Mouse (Mus musculus) intestine, embryonic 16.5 days (tissue): ENCODE data around the gene Tspyl3. TPM values are rescaled to one million over a fixed set of nuclear protein-coding genes. Genes with fewer than 3 reads are reported as not detected.

ENCODE experiments used
- ATAC-seq: fragments of 200-750 bp; cut with Nextera tagmentation; 2 replicates; pipeline ENCODE4 v1.8.0; 2017; ENCODE audit warnings: moderate TSS enrichment, moderate library complexity
- H3K27ac ChIP-seq: fragments of 300-500 bp; sonication (generic); 2 replicates; pipeline ENCODE4 v1.5.1; 2014; ENCODE audit warnings: mild to moderate bottlenecking, low read length
- H3K27me3 ChIP-seq: fragments of 300-500 bp; sonication (generic); replicated peaks from 2 replicates; pipeline ENCODE4 v1.6.1; 2014; ENCODE audit warnings: low read length, control low read depth, mixed read lengths; ENCODE audit not compliant: control insufficient read depth, insufficient read depth
- H3K36me3 ChIP-seq: fragments of 300-500 bp; sonication (generic); 2 replicates; pipeline ENCODE4 v1.6.1; 2014; ENCODE audit warnings: low read length, control low read depth; ENCODE audit not compliant: control insufficient read depth, insufficient read depth
- H3K4me1 ChIP-seq: fragments of 300-500 bp; sonication (generic); 2 replicates; pipeline ENCODE4 v1.6.1; 2014; ENCODE audit warnings: low read length, control low read depth, mixed read lengths; ENCODE audit not compliant: control insufficient read depth, insufficient read depth
- H3K4me2 ChIP-seq: fragments of 300-500 bp; sonication (generic); 2 replicates; pipeline ENCODE4 v1.6.1; 2014; ENCODE audit warnings: low read depth, low read length, control low read depth
- H3K4me3 ChIP-seq: fragments of 300-500 bp; sonication (generic); 2 replicates; pipeline ENCODE4 v1.5.1; 2014; ENCODE audit warnings: mild to moderate bottlenecking, low read length
- H3K9ac ChIP-seq: fragments of 300-500 bp; sonication (generic); 2 replicates; pipeline ENCODE4 v1.6.1; 2014; ENCODE audit warnings: low read depth, low read length
- H3K9me3 ChIP-seq: fragments of 300-500 bp; sonication (generic); 2 replicates; pipeline ENCODE4 v1.6.1; 2016; ENCODE audit warnings: low read length, control low read depth; ENCODE audit not compliant: control insufficient read depth
- whole genome bisulfite sequencing: fragments of 180-500 bp; shearing (Covaris S2); extraction: QIAGEN DNeasy Blood & Tissue Kit; methylation state at CpG from one replicate; pipeline ENCODE4 v1.1.7; 2014; 5-methylcytosine and 5-hydroxymethylcytosine counted together
- polyA plus RNA-seq: library from polyadenylated mRNA; unstranded; fragments of >200 nt; fragmentation: Nextera tagmentation; extraction: Ambion mirVana; gene quantifications from 2 replicates; pipeline ENCODE4 v1.2.1, GENCODE M21; 2015

The Tspyl3 gene
- polyA plus RNA-seq, 1 experiment from 2014 or later: 10.7 TPM

- WGBS: 65% methylated on average over 2 of the region's 2 CpGs
- Histone ChIP-seq H3K9me3 (no peaks in the 10 kb centered on the region), H3K27ac (peak overlapping the region; percentile 79; the same call in 1 of the 2 replicates), H3K36me3 (peaks cover 6% of the 10 kb centered on the region), H3K27me3 (no peaks in the 10 kb centered on the region), H3K4me3 (no peak overlapping the region), H3K4me2 (no peak overlapping the region), H3K4me1 (peaks cover 2% of the 10 kb centered on the region), H3K9ac (no peak overlapping the region)
- no peak for ATAC-seq
These were observed 31.4 kb upstream of the Tspyl3 start for GRCm38 (mm10) chr2:153256604-153257003.

GRCm38 (mm10) chr2:153249751-153250150, 24.5 kb upstream of the Tspyl3 start:
- H3K4me2 ChIP-seq: no peak overlapping the region
- H3K9me3 ChIP-seq: no peaks in the 10 kb centered on the region
- peak overlapping the region; percentile 50; the same call in 1 of the 2 replicates for H3K9ac ChIP-seq
- peak overlapping the region; percentile 97 for H3K27ac ChIP-seq
- no peaks in the 10 kb centered on the region for H3K27me3 ChIP-seq
- no peaks in the 10 kb centered on the region; the same call in 1 of the 2 replicates for H3K36me3 ChIP-seq
- 0 out of 2 replicates have a peak, but pooled peaks cover 4% of the 10 kb centered on the region for H3K4me1 ChIP-seq
- H3K4me3 ChIP-seq: no peak overlapping the region
- peak; percentile 98 for ATAC-seq
- WGBS: 56% methylated on average over 5 of the region's 5 CpGs

GRCm38 (mm10) chr2:153242156-153242555, 16.9 kb upstream of the Tspyl3 start:
- Histone ChIP-seq H3K36me3 (no peaks in the 10 kb centered on the region), H3K9me3 (no peaks in the 10 kb centered on the region), H3K27ac (peak overlapping the region; percentile 98), H3K9ac (peak overlapping the region; percentile 99), H3K4me3 (peak overlapping the region; percentile 88), H3K4me1 (peaks cover 22% of the 10 kb centered on the region), H3K27me3 (no peaks in the 10 kb centered on the region), H3K4me2 (peak overlapping the region; percentile 59)
- no peak for ATAC-seq
- WGBS: 46% methylated on average over 6 of the region's 6 CpGs

- ATAC-seq: peak; percentile 96
- peak within 1 kb of the TSS; percentile 66 for H3K4me2 ChIP-seq
- H3K36me3 ChIP-seq: no peaks in the 10 kb centered on the region
- H3K4me1 ChIP-seq: peaks cover 22% of the 10 kb centered on the region
- WGBS: under 1% methylated on average over 67 of the region's 72 CpGs
- no peaks in the 10 kb centered on the region for H3K27me3 ChIP-seq
- peak within 1 kb of the TSS; percentile 88 for H3K4me3 ChIP-seq
- H3K9me3 ChIP-seq: no peaks in the 10 kb centered on the region
- peak within 1 kb of the TSS; percentile 99 for H3K9ac ChIP-seq
- H3K27ac ChIP-seq: peak within 1 kb of the TSS; percentile 98
These were observed 16.2 kb upstream of the Tspyl3 start, which contains the start of the genes Plagl2 and Pofut1 for GRCm38 (mm10) chr2:153241250-153242014. Plagl2 (minus strand) TSS chr2:153241426. Pofut1 (plus strand) TSS chr2:153241533.

- Histone ChIP-seq H3K4me3 (peak overlapping the region; percentile 88), H3K27me3 (no peaks in the 10 kb centered on the region), H3K4me1 (peaks cover 28% of the 10 kb centered on the region), H3K9me3 (no peaks in the 10 kb centered on the region), H3K4me2 (peak overlapping the region; percentile 66), H3K36me3 (no peaks in the 10 kb centered on the region), H3K9ac (peak overlapping the region; percentile 99), H3K27ac (peak overlapping the region; percentile 98)
- WGBS: under 1% methylated on average over 25 of the region's 33 CpGs
- ATAC-seq: peak; percentile 67
These were observed 15.5 kb upstream of the Tspyl3 start for GRCm38 (mm10) chr2:153240701-153241235.

- no peak for ATAC-seq
- 5% methylated on average over 19 of the region's 22 CpGs for WGBS
- no peaks in the 10 kb centered on the region for H3K9me3 ChIP-seq
These were observed 14.7 kb upstream of the Tspyl3 start for GRCm38 (mm10) chr2:153239860-153240480.

GRCm38 (mm10) chr2:153239021-153239859, 14.0 kb upstream of the Tspyl3 start:
- Histone ChIP-seq H3K4me3 (peak overlapping the region; percentile 88), H3K27ac (peak overlapping the region; percentile 98)
- WGBS: 50% methylated on average over 7 of the region's 7 CpGs

More at GRCm38 (mm10) chr2:153239860-153240480, 14.7 kb upstream of the Tspyl3 start:
- Histone ChIP-seq H3K4me3 (peak overlapping the region; percentile 88), H3K4me2 (peak overlapping the region; percentile 66), H3K27me3 (no peaks in the 10 kb centered on the region), H3K9ac (peak overlapping the region; percentile 99), H3K4me1 (peaks cover 30% of the 10 kb centered on the region), H3K36me3 (peaks cover 6% of the 10 kb centered on the region), H3K27ac (peak overlapping the region; percentile 98)

GRCm38 (mm10) chr2:153238406-153238805, 13.2 kb upstream of the Tspyl3 start:
- peaks cover 10% of the 10 kb centered on the region for H3K36me3 ChIP-seq
- H3K4me2 ChIP-seq: peak overlapping the region; percentile 66
- H3K4me1 ChIP-seq: peaks cover 27% of the 10 kb centered on the region
- H3K4me3 ChIP-seq: peak overlapping the region; percentile 88
- H3K27ac ChIP-seq: peak overlapping the region; percentile 98
- no peaks in the 10 kb centered on the region for H3K27me3 ChIP-seq
- WGBS: 52% methylated on average over 2 of the region's 2 CpGs
- ATAC-seq: no peak
- no peaks in the 10 kb centered on the region for H3K9me3 ChIP-seq
- peak overlapping the region; percentile 99 for H3K9ac ChIP-seq

More at GRCm38 (mm10) chr2:153239021-153239859, 14.0 kb upstream of the Tspyl3 start:
- Histone ChIP-seq H3K4me2 (peak overlapping the region; percentile 66), H3K36me3 (peaks cover 10% of the 10 kb centered on the region), H3K4me1 (peaks cover 30% of the 10 kb centered on the region), H3K27me3 (no peaks in the 10 kb centered on the region), H3K9ac (peak overlapping the region; percentile 99), H3K9me3 (no peaks in the 10 kb centered on the region)
- ATAC-seq: no peak
